Mouse (Mus musculus): ENCODE results near the gene Clip4. TPM values are rescaled to one million over a fixed set of nuclear protein-coding genes. Genes with fewer than 3 reads are reported as not detected.

Clip4 gene
- polyA plus RNA-seq, 1 experiment = 16.7 TPM

- TF ChIP-seq CTCF (IDR thresholded peaks at IDR 0.05; ENCODE audit: borderline replicate concordance, extremely low read depth, insufficient read depth, insufficient read length) (no peak), POLR2A (IDR thresholded peaks at IDR 0.05; ENCODE audit: borderline replicate concordance, extremely low read depth, insufficient read depth, insufficient read length, poor library complexity, severe bottlenecking) (no peak)
- no peak for DNase-seq (ENCODE audit: low read depth)
These were observed 27.4 kb downstream of the Clip4 start for GRCm38 (mm10) chr17:71795521-71796205.

- no peak for DNase-seq (ENCODE audit: low read depth)
- no peak for TF ChIP-seq CTCF (IDR thresholded peaks at IDR 0.05; ENCODE audit: borderline replicate concordance, extremely low read depth, insufficient read depth, insufficient read length)
- TF ChIP-seq POLR2A (IDR thresholded peaks at IDR 0.05; ENCODE audit: borderline replicate concordance, extremely low read depth, insufficient read depth, insufficient read length, poor library complexity, severe bottlenecking) = no peak
These were observed 35.2 kb downstream of the Clip4 start for GRCm38 (mm10) chr17:71803456-71803855.

- DNase-seq (ENCODE audit: low read depth) = no peak
- TF ChIP-seq CTCF (IDR thresholded peaks at IDR 0.05; ENCODE audit: borderline replicate concordance, extremely low read depth, insufficient read depth, insufficient read length) = no peak
- TF ChIP-seq POLR2A (IDR thresholded peaks at IDR 0.05; ENCODE audit: borderline replicate concordance, extremely low read depth, insufficient read depth, insufficient read length, poor library complexity, severe bottlenecking) = no peak
These were observed 35.6 kb downstream of the Clip4 start for GRCm38 (mm10) chr17:71803876-71804275.

GRCm38 (mm10) chr17:71811070-71811469 lies 42.8 kb downstream of the Clip4 start:
- TF ChIP-seq CTCF (IDR thresholded peaks at IDR 0.05; ENCODE audit: borderline replicate concordance, extremely low read depth, insufficient read depth, insufficient read length) (no peak), POLR2A (IDR thresholded peaks at IDR 0.05; ENCODE audit: borderline replicate concordance, extremely low read depth, insufficient read depth, insufficient read length, poor library complexity, severe bottlenecking) (no peak)
- peak; percentile 59 for DNase-seq (ENCODE audit: low read depth)

GRCm38 (mm10) chr17:71816136-71816864 lies 48.0 kb downstream of the Clip4 start:
- TF ChIP-seq CTCF (IDR thresholded peaks at IDR 0.05; ENCODE audit: borderline replicate concordance, extremely low read depth, insufficient read depth, insufficient read length) (no peak), POLR2A (IDR thresholded peaks at IDR 0.05; ENCODE audit: borderline replicate concordance, extremely low read depth, insufficient read depth, insufficient read length, poor library complexity, severe bottlenecking) (no peak)

GRCm38 (mm10) chr17:71823622-71824306 lies 55.5 kb downstream of the Clip4 start:
- no peak for DNase-seq (ENCODE audit: low read depth)
- TF ChIP-seq CTCF (IDR thresholded peaks at IDR 0.05; ENCODE audit: borderline replicate concordance, extremely low read depth, insufficient read depth, insufficient read length) = no peak
- no peak for TF ChIP-seq POLR2A (IDR thresholded peaks at IDR 0.05; ENCODE audit: borderline replicate concordance, extremely low read depth, insufficient read depth, insufficient read length, poor library complexity, severe bottlenecking)

More at GRCm38 (mm10) chr17:71816136-71816864, 48.0 kb downstream of the Clip4 start:
- DNase-seq (ENCODE audit: low read depth) = peak; percentile 44

GRCm38 (mm10) chr17:71826603-71827002 lies 58.3 kb downstream of the Clip4 start:
- TF ChIP-seq POLR2A (IDR thresholded peaks at IDR 0.05; ENCODE audit: borderline replicate concordance, extremely low read depth, insufficient read depth, insufficient read length, poor library complexity, severe bottlenecking) = no peak
- TF ChIP-seq CTCF (IDR thresholded peaks at IDR 0.05; ENCODE audit: borderline replicate concordance, extremely low read depth, insufficient read depth, insufficient read length) = no peak
- no peak for DNase-seq (ENCODE audit: low read depth)

GRCm38 (mm10) chr17:71827627-71828026 lies 59.4 kb downstream of the Clip4 start:
- DNase-seq (ENCODE audit: low read depth) = peak; percentile 68
- no peak for TF ChIP-seq POLR2A (IDR thresholded peaks at IDR 0.05; ENCODE audit: borderline replicate concordance, extremely low read depth, insufficient read depth, insufficient read length, poor library complexity, severe bottlenecking)
- TF ChIP-seq CTCF (IDR thresholded peaks at IDR 0.05; ENCODE audit: borderline replicate concordance, extremely low read depth, insufficient read depth, insufficient read length) = no peak

- DNase-seq (ENCODE audit: low read depth) = no peak
- TF ChIP-seq CTCF (IDR thresholded peaks at IDR 0.05; ENCODE audit: borderline replicate concordance, extremely low read depth, insufficient read depth, insufficient read length) (no peak), POLR2A (IDR thresholded peaks at IDR 0.05; ENCODE audit: borderline replicate concordance, extremely low read depth, insufficient read depth, insufficient read length, poor library complexity, severe bottlenecking) (no peak)
These were observed 60.6 kb downstream of the Clip4 start for GRCm38 (mm10) chr17:71828647-71829414.

GRCm38 (mm10) chr17:71831960-71832359 lies 63.7 kb downstream of the Clip4 start:
- TF ChIP-seq POLR2A (IDR thresholded peaks at IDR 0.05; ENCODE audit: borderline replicate concordance, extremely low read depth, insufficient read depth, insufficient read length, poor library complexity, severe bottlenecking) (no peak), CTCF (IDR thresholded peaks at IDR 0.05; ENCODE audit: borderline replicate concordance, extremely low read depth, insufficient read depth, insufficient read length) (peak; percentile 13; the same call in 1 of the 2 replicates)
- peak; percentile 66 for DNase-seq (ENCODE audit: low read depth)
